Mouse (Mus musculus) intestine, postnatal 0 days (tissue): Measurements from ENCODE around the gene Prss16. TPM values are rescaled to one million over a fixed set of nuclear protein-coding genes. Genes with fewer than 3 reads are reported as not detected.
A peak's percentile ranks its signal among the peaks of the same experiment; 100 is the strongest.
"Not testable (repeated sequence)": the region's sequence is repeated elsewhere in the genome, so short reads cannot be mapped to it uniquely, and the experiment has no call there.

Source experiments
- ATAC-seq: fragments of 200-750 bp; cut with Nextera tagmentation; 2 replicates; pipeline ENCODE4 v1.8.0; 2017; ENCODE audit warnings: mild to moderate bottlenecking, moderate TSS enrichment, moderate library complexity
- H3K27ac ChIP-seq: fragments of 300-500 bp; sonication (generic); 2 replicates; pipeline ENCODE4 v1.5.1; 2014; ENCODE audit warnings: mild to moderate bottlenecking, low read depth, low read length, moderate library complexity
- H3K27me3 ChIP-seq: fragments of 300-500 bp; sonication (generic); replicated peaks from 2 replicates; pipeline ENCODE4 v1.6.1; 2014; ENCODE audit warnings: low read length, mixed read lengths; ENCODE audit not compliant: control insufficient read depth, insufficient read depth
- H3K36me3 ChIP-seq: fragments of 300-500 bp; sonication (generic); 2 replicates; pipeline ENCODE4 v1.6.1; 2014; ENCODE audit warnings: mild to moderate bottlenecking, moderate library complexity; ENCODE audit not compliant: control insufficient read depth, insufficient read depth
- H3K4me1 ChIP-seq: fragments of 300-500 bp; sonication (generic); replicated peaks from 2 replicates; pipeline ENCODE4 v1.6.1; 2014; ENCODE audit warnings: antibody characterized with exemption, low read length, mixed read lengths; ENCODE audit not compliant: control insufficient read depth, insufficient read depth
- H3K4me2 ChIP-seq: fragments of 300-500 bp; sonication (generic); replicated peaks from 2 replicates; pipeline ENCODE4 v1.6.1; 2014; ENCODE audit warnings: low read depth, mild to moderate bottlenecking, moderate library complexity
- H3K4me3 ChIP-seq: fragments of 300-500 bp; sonication (generic); 2 replicates; pipeline ENCODE4 v1.5.1; 2014; ENCODE audit warnings: low read depth, low read length
- H3K9ac ChIP-seq: fragments of 300-500 bp; sonication (generic); 2 replicates; pipeline ENCODE4 v1.6.1; 2014; ENCODE audit warnings: mild to moderate bottlenecking, low read depth, low read length
- H3K9me3 ChIP-seq: fragments of 300-500 bp; sonication (generic); 2 replicates; pipeline ENCODE4 v1.6.1; 2016; ENCODE audit warnings: mixed run types; ENCODE audit not compliant: control insufficient read depth
- CTCF ChIP-seq: sonication (generic); IDR thresholded peaks from 2 replicates; pipeline ENCODE4 v1.5.1; 2016; ENCODE audit warnings: low read depth, mild to moderate bottlenecking, control low read depth, antibody characterized with exemption, moderate library complexity
- WGBS: fragments of 180-500 bp; shearing (Covaris S2); extraction: QIAGEN DNeasy Blood & Tissue Kit; methylation state at CpG from one replicate; pipeline ENCODE4 v1.1.7; 2014; 5-methylcytosine and 5-hydroxymethylcytosine counted together
- polyA plus RNA-seq: library from polyadenylated mRNA; unstranded; fragments of >200 nt; fragmentation: Nextera tagmentation; extraction: Ambion mirVana; gene quantifications from 2 replicates; pipeline ENCODE4 v1.2.1, GENCODE M21; 2015

Gene Prss16
- polyA plus RNA-seq, 1 experiment from 2014 or later = 4.0 TPM

- Histone ChIP-seq H3K4me1 (0 out of 2 replicates have a peak, but pooled peaks cover 5% of the 10 kb centered on the region), H3K36me3 (no peaks in the 10 kb centered on the region), H3K27me3 (no peaks in the 10 kb centered on the region), H3K27ac (peak overlapping the region; percentile 57), H3K9me3 (no peaks in the 10 kb centered on the region), H3K4me3 (peak overlapping the region; percentile 39), H3K4me2 (peak overlapping the region; percentile 70), H3K9ac (0 out of 2 replicates have a peak overlapping the region, but pooled peaks have one; percentile 22)
- under 1% methylated on average over 19 of the region's 24 CpGs for WGBS
- no peak; the same call in 1 of the 2 replicates for ATAC-seq
- TF ChIP-seq CTCF = no peak
Observed at GRCm38 (mm10) chr13:22040464-22041141, 31.1 kb upstream of the Prss16 start.

- Histone ChIP-seq H3K27ac (peak overlapping the region; percentile 57; the same call in 1 of the 2 replicates), H3K27me3 (no peaks in the 10 kb centered on the region), H3K4me2 (peak overlapping the region; percentile 70), H3K36me3 (no peaks in the 10 kb centered on the region), H3K4me3 (peak overlapping the region; percentile 39), H3K9me3 (no peaks in the 10 kb centered on the region), H3K9ac (no peak overlapping the region), H3K4me1 (0 out of 2 replicates have a peak, but pooled peaks cover 5% of the 10 kb centered on the region)
- ATAC-seq = no peak
- 2% methylated on average over 2 of the region's 2 CpGs for WGBS
- TF ChIP-seq CTCF = no peak
Observed at GRCm38 (mm10) chr13:22039951-22040463, 30.5 kb upstream of the Prss16 start.

- H3K27ac ChIP-seq = no peak overlapping the region
- no peak overlapping the region for H3K9ac ChIP-seq
- H3K36me3 ChIP-seq = no peaks in the 10 kb centered on the region
- 0 out of 2 replicates have a peak, but pooled peaks cover 5% of the 10 kb centered on the region for H3K4me1 ChIP-seq
- H3K4me2 ChIP-seq = no peak overlapping the region
- ATAC-seq = no peak
- WGBS = 66% methylated on average over 5 of the region's 5 CpGs
- no peaks in the 10 kb centered on the region for H3K9me3 ChIP-seq
- no peaks in the 10 kb centered on the region for H3K27me3 ChIP-seq
- H3K4me3 ChIP-seq = no peak overlapping the region
- no peak for TF ChIP-seq CTCF
Observed at GRCm38 (mm10) chr13:22039364-22039763, 29.8 kb upstream of the Prss16 start.

GRCm38 (mm10) chr13:22037415-22037814 is 27.9 kb upstream of the Prss16 start:
- no peak overlapping the region for H3K4me2 ChIP-seq
- no peak overlapping the region for H3K4me3 ChIP-seq
- WGBS = 56% methylated on average over 2 of the region's 2 CpGs
- H3K4me1 ChIP-seq = 0 out of 2 replicates have a peak, but pooled peaks cover 5% of the 10 kb centered on the region
- no peak for TF ChIP-seq CTCF
- no peak overlapping the region for H3K9ac ChIP-seq
- H3K9me3 ChIP-seq = no peaks in the 10 kb centered on the region
- no peaks in the 10 kb centered on the region for H3K27me3 ChIP-seq
- no peak for ATAC-seq
- H3K36me3 ChIP-seq = no peaks in the 10 kb centered on the region
- H3K27ac ChIP-seq = no peak overlapping the region

- TF ChIP-seq CTCF = no peak
- WGBS = 65% methylated on average over 3 of the region's 3 CpGs
- Histone ChIP-seq H3K4me1 (0 out of 2 replicates have a peak, but pooled peaks cover 2% of the 10 kb centered on the region), H3K9ac (peak overlapping the region; percentile 19; the same call in 1 of the 2 replicates), H3K4me3 (no peak overlapping the region), H3K27me3 (no peaks in the 10 kb centered on the region), H3K36me3 (no peaks in the 10 kb centered on the region), H3K4me2 (peak overlapping the region; percentile 61; the same call in 1 of the 2 replicates), H3K27ac (no peak overlapping the region), H3K9me3 (no peaks in the 10 kb centered on the region)
- ATAC-seq = no peak
Observed at GRCm38 (mm10) chr13:22036986-22037385, 27.4 kb upstream of the Prss16 start.

GRCm38 (mm10) chr13:22036149-22036956 is 26.8 kb upstream of the Prss16 start:
- Histone ChIP-seq H3K9me3 (no peaks in the 10 kb centered on the region), H3K4me2 (peak overlapping the region; percentile 61), H3K4me1 (0 out of 2 replicates have a peak, but pooled peaks cover 2% of the 10 kb centered on the region), H3K9ac (peak overlapping the region; percentile 19; the same call in 1 of the 2 replicates), H3K36me3 (no peaks in the 10 kb centered on the region), H3K27me3 (no peaks in the 10 kb centered on the region), H3K27ac (no peak overlapping the region), H3K4me3 (peak overlapping the region; percentile 36)
- no peak for ATAC-seq
- 3% methylated on average over 20 of the region's 23 CpGs for WGBS
- no peak for TF ChIP-seq CTCF

GRCm38 (mm10) chr13:22035267-22036148 is 26.0 kb upstream of the Prss16 start, which contains the start of the genes Hist1h2ah and Hist1h2bk:
Hist1h2ah (minus strand) TSS chr13:22035568.
Hist1h2bk (plus strand) TSS chr13:22035870.
- H3K4me1 ChIP-seq, H3K9me3 ChIP-seq: not testable (repeated sequence)

More at GRCm38 (mm10) chr13:22035267-22036148, 26.0 kb upstream of the Prss16 start, which contains the start of the genes Hist1h2ah and Hist1h2bk:
- H3K36me3 ChIP-seq, H3K27me3 ChIP-seq: not testable (repeated sequence)
- WGBS = under 1% methylated on average over 22 of the region's 69 CpGs
- H3K4me3 ChIP-seq = peak within 1 kb of the TSS; percentile 36
- ATAC-seq = peak; percentile 94
- peak within 1 kb of the TSS; percentile 66 for H3K27ac ChIP-seq
- peak within 1 kb of the TSS; percentile 61 for H3K4me2 ChIP-seq
- peak within 1 kb of the TSS; percentile 19; the same call in 1 of the 2 replicates for H3K9ac ChIP-seq
